Mouse (Mus musculus) limb, embryonic 15.5 days (tissue): ENCODE results near the gene Tnmd. TPM values are rescaled to one million over a fixed set of nuclear protein-coding genes. Genes with fewer than 3 reads are reported as not detected.

ENCODE experiments used
- polyA plus RNA-seq: library from polyadenylated mRNA; unstranded; fragments of >200 nt; fragmentation: Nextera tagmentation; extraction: Ambion mirVana; gene quantifications from 2 replicates; pipeline ENCODE4 v1.2.1, GENCODE M21; 2015

Gene Tnmd
- polyA plus RNA-seq, 1 experiment from 2014 or later: 316 TPM

Other genes with a start within 250 kb of the Tnmd start
- 4.8 and 5.2 TPM in 2 replicates for gene Pcdh19, start 162.0 kb upstream of the Tnmd start, polyA plus RNA-seq
- gene Tspan6, start 47.4 kb downstream of the Tnmd start, polyA plus RNA-seq: 153 and 155 TPM in 2 replicates
- 8.2 and 12.9 TPM in 2 replicates for gene Srpx2, start 57.4 kb downstream of the Tnmd start, polyA plus RNA-seq
- gene Sytl4, start 130.8 kb downstream of the Tnmd start, polyA plus RNA-seq: 2.5 and 2.9 TPM in 2 replicates
- gene Cstf2, start 208.2 kb downstream of the Tnmd start, polyA plus RNA-seq: 30.4 and 32.1 TPM in 2 replicates